Mouse (Mus musculus) embryonic fibroblast, embryonic 13.5 days (primary cell): ENCODE measurements around the gene Ppp2r5e.

Experiments
- CTCF ChIP-seq: IDR thresholded peaks from 2 replicates; pipeline ENCODE4 v1.5.1; 2011; ENCODE audit warnings: mild to moderate bottlenecking, control low read depth, low read length, moderate library complexity, borderline replicate concordance; ENCODE audit not compliant: insufficient read depth
- POLR2A ChIP-seq: IDR thresholded peaks from 2 replicates; pipeline ENCODE4 v1.6.1; 2011; ENCODE audit warnings: low read depth, mild to moderate bottlenecking, control low read depth, low read length, moderate library complexity

GRCm38 (mm10) chr12:75622835-75623234 lies 26.8 kb upstream of the Ppp2r5e start:
- TF ChIP-seq POLR2A = no peak
- no peak for TF ChIP-seq CTCF
